Mouse (Mus musculus) ovary, postnatal 36 days (tissue): ENCODE data around the gene Rabif.
A peak's percentile ranks its signal among the peaks of the same experiment; 100 is the strongest.
"Not testable (repeated sequence)": the region's sequence is repeated elsewhere in the genome, so short reads cannot be mapped to it uniquely, and the experiment has no call there.

Experiments
- DNase-seq: peaks from one replicate; pipeline ENCODE4 v3.0.0; 2022; ENCODE audit warnings: low spot score, mixed read lengths

Rabif gene

GRCm38 (mm10) chr1:134494428-134495215, at the start of gene Rabif:
Rabif (plus strand) TSS chr1:134494648.
- peak; percentile 99 for DNase-seq

GRCm38 (mm10) chr1:134445418-134445817, 49.0 kb upstream of the Rabif start:
- DNase-seq: no peak

- DNase-seq: not testable (repeated sequence)
These were observed 45.9 kb upstream of the Rabif start for GRCm38 (mm10) chr1:134448537-134448936.

- DNase-seq: no peak
These were observed 44.2 kb upstream of the Rabif start for GRCm38 (mm10) chr1:134450201-134450600.

GRCm38 (mm10) chr1:134450986-134451385, 43.5 kb upstream of the Rabif start:
- peak; percentile 36 for DNase-seq

- peak; percentile 93 for DNase-seq
These were observed 39.3 kb upstream of the Rabif start, which contains the start of gene Klhl12 for GRCm38 (mm10) chr1:134454904-134455824. Klhl12 (plus strand) TSS chr1:134455531.

GRCm38 (mm10) chr1:134456060-134456459, 38.4 kb upstream of the Rabif start:
- DNase-seq: no peak

- DNase-seq: no peak
These were observed 36.2 kb upstream of the Rabif start for GRCm38 (mm10) chr1:134458139-134458727.

- DNase-seq: no peak
These were observed 33.9 kb upstream of the Rabif start for GRCm38 (mm10) chr1:134460294-134461284.

GRCm38 (mm10) chr1:134484623-134485022, 9.8 kb upstream of the Rabif start:
- DNase-seq: no peak

GRCm38 (mm10) chr1:134490903-134491801, 3.3 kb upstream of the Rabif start:
- DNase-seq: no peak

- no peak for DNase-seq
These were observed 2.2 kb upstream of the Rabif start for GRCm38 (mm10) chr1:134492276-134492675.

GRCm38 (mm10) chr1:134493496-134493895, 952 bp upstream of the Rabif start:
- no peak for DNase-seq

GRCm38 (mm10) chr1:134493956-134494355, 492 bp upstream of the Rabif start:
- no peak for DNase-seq

- no peak for DNase-seq
These were observed 730 bp downstream of the Rabif start for GRCm38 (mm10) chr1:134495216-134495539.

GRCm38 (mm10) chr1:134495991-134496390, 1.5 kb downstream of the Rabif start:
- DNase-seq: no peak

GRCm38 (mm10) chr1:134500916-134501315, 6.5 kb downstream of the Rabif start:
- DNase-seq: no peak

- no peak for DNase-seq
These were observed 11.8 kb downstream of the Rabif start for GRCm38 (mm10) chr1:134506201-134506600.

GRCm38 (mm10) chr1:134510018-134510417, 15.6 kb downstream of the Rabif start:
- no peak for DNase-seq

GRCm38 (mm10) chr1:134512183-134512582, 17.7 kb downstream of the Rabif start:
- no peak for DNase-seq
